Mouse (Mus musculus) T-helper 2 cell (primary cell): ENCODE measurements around the gene Cnst.

Experiments
- in situ Hi-C: fragments of 300-600 bp; cut with MboI, MseI; formaldehyde crosslinking; loops from one replicate; pipeline ENCODE4 v1.15.1; 2025; ENCODE audit warnings: high pct_unique_total_duplicates

Cnst gene

GRCm38 (mm10) chr1:179553197-179553948 lies 7.2 kb downstream of the Cnst start:
- in situ Hi-C loops = no loop called here

DNA sequence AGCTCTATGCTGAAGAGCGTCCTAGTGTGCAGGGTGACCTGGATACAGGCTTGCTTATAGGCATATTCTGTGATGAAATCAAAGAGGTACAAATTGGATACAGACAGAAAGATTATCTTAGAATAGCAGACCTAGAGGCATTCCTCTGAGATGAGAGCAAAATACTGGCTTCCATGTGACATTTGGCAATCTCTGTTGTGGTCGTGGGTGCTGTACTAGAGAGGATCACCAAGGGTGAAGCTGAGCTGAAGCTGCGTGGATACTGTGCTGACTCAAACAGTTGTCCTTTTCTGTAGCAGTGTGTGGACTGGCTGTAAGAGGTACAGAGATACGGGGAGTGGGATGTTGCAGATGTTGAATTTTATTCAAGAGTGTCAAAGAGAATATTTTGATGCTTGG lies 7.8 kb downstream of the Cnst start:
- in situ Hi-C loops = no loop called here

DNA sequence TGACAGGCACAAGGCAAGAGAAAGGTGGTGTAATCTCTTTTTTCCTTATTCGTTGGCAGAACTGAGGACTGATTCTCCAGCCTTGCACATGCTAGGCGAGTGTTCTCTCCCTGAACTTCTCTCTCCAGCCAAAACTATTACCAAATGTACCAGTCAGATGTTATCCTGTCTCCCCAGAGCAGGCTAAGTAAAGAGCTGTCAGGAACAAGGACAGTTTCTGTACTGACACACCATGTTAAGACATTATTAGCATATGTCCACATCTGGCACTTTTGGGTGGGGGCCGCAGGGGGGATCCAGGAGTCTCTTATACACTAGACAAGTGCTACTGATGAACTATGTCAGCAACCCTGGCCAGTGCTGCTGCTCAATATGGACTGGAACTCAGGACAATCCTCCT lies 10.8 kb downstream of the Cnst start:
- in situ Hi-C loops = no loop called here

- in situ Hi-C loops = no loop called here
These were observed 13.4 kb downstream of the Cnst start for GRCm38 (mm10) chr1:179559446-179560194.

- in situ Hi-C loops = no loop called here
These were observed 14.8 kb downstream of the Cnst start for GRCm38 (mm10) chr1:179560845-179561430.

GRCm38 (mm10) chr1:179563211-179563610 lies 17.0 kb downstream of the Cnst start:
- in situ Hi-C loops = no loop called here

GRCm38 (mm10) chr1:179563926-179564325 lies 17.8 kb downstream of the Cnst start:
- in situ Hi-C loops = no loop called here

DNA sequence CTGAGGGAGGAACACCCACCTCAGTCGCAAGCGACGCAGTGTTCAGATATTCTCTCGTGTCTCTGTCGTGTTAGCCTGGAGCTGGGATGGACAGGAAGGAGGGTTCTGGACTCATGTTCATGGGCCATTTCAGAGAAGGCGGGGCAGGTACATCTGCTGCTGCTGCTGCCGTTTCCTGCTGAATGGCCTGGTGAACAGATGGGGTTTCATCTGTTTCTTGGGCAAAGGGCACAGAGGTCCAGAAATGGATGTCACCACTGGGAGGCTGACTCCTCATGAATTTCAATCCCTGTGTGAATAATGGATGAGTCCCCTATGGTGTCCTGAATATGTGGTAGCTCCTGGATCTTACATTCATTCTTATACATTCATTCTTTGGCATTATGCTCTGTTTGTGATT lies 21.4 kb downstream of the Cnst start:
- in situ Hi-C loops = no loop called here

GRCm38 (mm10) chr1:179568690-179569398 lies 22.7 kb downstream of the Cnst start:
- in situ Hi-C loops = no loop called here

GRCm38 (mm10) chr1:179570482-179570881 lies 24.3 kb downstream of the Cnst start:
- in situ Hi-C loops = no loop called here

GRCm38 (mm10) chr1:179571686-179572085 lies 25.5 kb downstream of the Cnst start:
- in situ Hi-C loops = no loop called here

- in situ Hi-C loops = no loop called here
These were observed 27.6 kb downstream of the Cnst start for GRCm38 (mm10) chr1:179573650-179574206.

- in situ Hi-C loops = no loop called here
These were observed 32.5 kb downstream of the Cnst start for GRCm38 (mm10) chr1:179578625-179579024.

DNA sequence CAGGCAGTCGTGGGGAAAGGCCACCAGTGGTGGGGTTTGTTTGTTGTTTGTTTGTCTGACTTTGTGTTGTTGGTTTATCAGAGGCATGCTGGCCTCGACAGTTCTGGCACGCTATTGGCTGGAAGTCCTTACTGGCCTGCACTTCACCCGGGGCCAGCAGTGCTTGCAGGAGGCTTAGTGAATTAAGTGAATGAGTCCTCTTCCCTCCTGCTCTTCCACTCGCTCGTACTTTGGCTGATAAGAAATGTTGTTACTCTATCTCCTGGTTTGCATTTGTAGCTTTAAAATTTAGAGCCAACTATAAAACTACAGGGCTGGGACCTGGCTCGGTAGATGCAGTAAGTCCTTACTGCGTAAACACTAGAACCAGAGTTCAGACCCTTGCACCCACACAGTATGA lies 34.0 kb downstream of the Cnst start:
- in situ Hi-C loops = no loop called here

DNA sequence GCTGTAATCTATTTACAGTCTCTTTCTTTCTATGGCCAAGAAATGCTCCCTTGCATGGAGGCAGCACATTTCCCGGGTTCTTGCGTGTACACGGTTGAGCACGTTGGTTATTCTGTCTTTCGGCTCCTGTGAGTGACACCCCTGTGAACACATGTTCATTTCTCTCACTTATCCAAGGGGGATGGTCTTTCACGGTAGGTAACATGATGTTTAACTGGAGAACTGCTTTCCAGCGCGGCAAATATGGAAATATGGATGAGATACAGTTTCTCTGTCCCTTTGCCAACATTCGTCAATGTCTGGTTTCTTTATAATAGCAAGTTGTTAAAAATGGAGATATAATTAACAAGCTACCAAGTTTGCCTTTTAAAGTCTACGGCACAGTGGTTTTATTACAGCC lies 35.3 kb downstream of the Cnst start:
- in situ Hi-C loops = no loop called here

GRCm38 (mm10) chr1:179582021-179582433 lies 35.9 kb downstream of the Cnst start:
- in situ Hi-C loops = no loop called here

- in situ Hi-C loops = no loop called here
These were observed 36.9 kb downstream of the Cnst start for GRCm38 (mm10) chr1:179583090-179583489.

DNA sequence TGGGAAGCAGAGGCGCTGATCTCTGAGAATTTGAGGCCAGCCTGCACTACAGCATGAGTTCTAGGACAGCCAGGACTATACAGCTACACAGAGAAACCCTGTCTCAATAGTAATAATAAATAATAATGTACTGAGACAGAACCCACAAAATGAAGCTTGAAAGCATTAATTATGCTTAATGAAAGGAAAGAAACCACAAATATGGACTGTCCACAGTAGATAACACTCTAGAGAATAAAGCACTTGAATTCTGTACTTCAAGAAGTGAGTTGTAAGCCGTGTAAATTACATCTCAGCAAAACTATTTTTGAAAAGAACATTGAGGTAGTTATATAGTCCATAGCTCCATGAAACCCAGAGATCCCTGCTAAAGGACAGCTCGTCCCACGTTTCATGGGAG lies 38.0 kb downstream of the Cnst start:
- in situ Hi-C loops = no loop called here

GRCm38 (mm10) chr1:179585646-179586045 lies 39.5 kb downstream of the Cnst start:
- in situ Hi-C loops = no loop called here

GRCm38 (mm10) chr1:179586430-179587095 lies 40.4 kb downstream of the Cnst start:
- in situ Hi-C loops = no loop called here

DNA sequence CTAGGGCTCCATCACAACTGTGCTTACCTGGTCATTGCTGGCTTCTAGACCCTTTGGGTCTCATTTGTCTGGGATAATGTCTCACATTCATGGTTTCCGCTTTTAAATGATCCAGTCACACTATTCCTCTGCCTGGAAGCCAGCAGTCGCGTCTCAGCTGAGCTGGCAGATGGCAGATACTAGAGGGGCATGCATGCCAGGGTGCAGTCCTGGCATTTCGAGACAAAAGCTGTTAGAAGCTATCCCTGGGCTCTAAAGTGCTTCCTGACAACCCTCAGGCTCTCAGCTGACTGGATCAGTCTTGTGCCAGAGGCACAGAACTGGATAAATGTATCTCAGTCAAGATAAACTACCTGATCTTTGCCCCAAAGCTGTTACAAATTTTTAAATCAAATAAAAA lies 42.1 kb downstream of the Cnst start:
- in situ Hi-C loops = no loop called here
